Mouse (Mus musculus): ENCODE measurements at regions not wholly inside any gene's neighbourhood (a gene's known extent, or its start where the extent isn't known, plus 50 kb on each side); places are given as distances from the start of the nearest gene placed in this dataset.

- TF ChIP-seq POLR2A (IDR thresholded peaks at IDR 0.05; ENCODE audit: borderline replicate concordance, extremely low read depth, low read depth, low read length) (no peak), CTCF (IDR thresholded peaks at IDR 0.05; ENCODE audit: insufficient read depth, low read length) (no peak)
Observed at GRCm38 (mm10) chr13:43949740-43950643, 165.4 kb downstream of the Cd83 start.

Data from lung, adult 2 months (tissue).